Mouse (Mus musculus) limb, embryonic 14.5 days (tissue): ENCODE data around the gene Ccl12. TPM values are rescaled to one million over a fixed set of nuclear protein-coding genes. Genes with fewer than 3 reads are reported as not detected.

Experiments used
- ATAC-seq: fragments of 200-750 bp; cut with Nextera tagmentation; 2 replicates; pipeline ENCODE4 v1.8.0; 2017; ENCODE audit warnings: low read depth, moderate number of reproducible peaks, moderate TSS enrichment; ENCODE audit not compliant: low FRiP score
- DNase-seq: peaks from one replicate; pipeline ENCODE4 v3.0.0-alpha.2; 2015; ENCODE audit warnings: low spot score
- H3K27ac ChIP-seq: fragments of 300-500 bp; sonication (generic); replicated peaks from 2 replicates; pipeline ENCODE4 v1.5.1; 2014; ENCODE audit warnings: low read depth, mild to moderate bottlenecking, low read length, moderate library complexity, mixed read lengths
- H3K27me3 ChIP-seq: fragments of 300-500 bp; sonication (generic); 2 replicates; pipeline ENCODE4 v1.6.1; 2014; ENCODE audit warnings: low read length, mixed read lengths; ENCODE audit not compliant: control insufficient read depth, insufficient read depth
- H3K36me3 ChIP-seq: fragments of 300-500 bp; sonication (generic); 2 replicates; pipeline ENCODE4 v1.6.1; 2014; ENCODE audit warnings: mild to moderate bottlenecking, low read length, moderate library complexity, mixed read lengths; ENCODE audit not compliant: control insufficient read depth, insufficient read depth
- H3K4me1 ChIP-seq: fragments of 300-500 bp; sonication (generic); 2 replicates; pipeline ENCODE4 v1.6.1; 2014; ENCODE audit warnings: antibody characterized with exemption, low read length, mixed read lengths; ENCODE audit not compliant: control insufficient read depth, insufficient read depth
- H3K4me2 ChIP-seq: fragments of 300-500 bp; sonication (generic); replicated peaks from 2 replicates; pipeline ENCODE4 v1.6.1; 2014; ENCODE audit warnings: low read depth, mild to moderate bottlenecking, low read length, moderate library complexity; ENCODE audit not compliant: severe bottlenecking
- H3K4me3 ChIP-seq: fragments of 300-500 bp; sonication (generic); replicated peaks from 2 replicates; pipeline ENCODE4 v1.5.1; 2014; ENCODE audit warnings: low read length
- H3K9ac ChIP-seq: fragments of 300-500 bp; sonication (generic); 2 replicates; pipeline ENCODE4 v1.6.1; 2014; ENCODE audit warnings: mild to moderate bottlenecking, low read depth, low read length, moderate library complexity; ENCODE audit not compliant: severe bottlenecking
- H3K9me3 ChIP-seq: fragments of 300-500 bp; sonication (generic); 2 replicates; pipeline ENCODE4 v1.6.1; 2016; ENCODE audit warnings: low read length; ENCODE audit not compliant: control insufficient read depth
- POLR2A ChIP-seq: fragments of 200-500 bp; IDR thresholded peaks from 2 replicates; pipeline ENCODE4 v1.8.0; 2012; ENCODE audit warnings: inconsistent platforms, mild to moderate bottlenecking, moderate library complexity, borderline replicate concordance; ENCODE audit not compliant: insufficient read depth, insufficient read length; ENCODE audit errors: extremely low read depth
- WGBS: fragments of 180-500 bp; shearing (Covaris S2); extraction: QIAGEN DNeasy Blood & Tissue Kit; methylation state at CpG from one replicate; pipeline ENCODE4 v1.1.7; 2014; 5-methylcytosine and 5-hydroxymethylcytosine counted together
- polyA plus RNA-seq, 2 experiments: library from polyadenylated mRNA; depleted of rRNA in 1 of 2; stranded (reverse) in 1 of 2; unstranded in 1 of 2; fragments of >200 nt; fragmentation: Nextera tagmentation in 1 of 2; extraction: Ambion mirVana in 1 of 2; gene quantifications; 2 replicates each; pipeline versions ENCODE4 v1.2.1 to v1.2.3; 2012 to 2014

The Ccl12 gene
- polyA plus RNA-seq (2012; rRNA removed): 4.0 and 4.6 TPM in 2 replicates
- 5.0 and 5.3 TPM in 2 replicates for polyA plus RNA-seq (2014; fragmentation: Nextera tagmentation; extraction: Ambion mirVana)

DNA sequence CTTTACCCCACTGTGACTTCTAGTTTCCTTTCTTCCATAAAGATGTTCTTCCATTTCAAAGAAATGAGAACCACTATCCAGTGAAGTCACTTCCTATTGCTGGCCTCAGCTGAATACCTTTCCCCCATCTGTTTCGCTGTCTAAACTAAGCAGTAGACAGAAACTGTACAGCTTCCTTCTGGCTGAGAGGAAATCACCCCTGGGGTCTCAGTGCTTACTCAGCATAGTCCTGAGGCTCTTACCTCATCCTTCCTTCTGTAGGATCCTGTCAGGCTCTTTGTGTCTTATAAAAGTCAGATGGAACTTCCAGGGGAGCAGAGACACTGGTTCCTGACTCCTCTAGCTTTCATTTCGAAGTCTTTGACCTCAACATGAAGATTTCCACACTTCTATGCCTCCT is at the start of gene Ccl12:
Ccl12 (plus strand) TSS at position 317 of the 400 bp plus-strand sequence.
- no peak within 1 kb of the TSS for H3K4me3 ChIP-seq
- WGBS: 66% methylated on average over 2 of the region's 2 CpGs

DNA sequence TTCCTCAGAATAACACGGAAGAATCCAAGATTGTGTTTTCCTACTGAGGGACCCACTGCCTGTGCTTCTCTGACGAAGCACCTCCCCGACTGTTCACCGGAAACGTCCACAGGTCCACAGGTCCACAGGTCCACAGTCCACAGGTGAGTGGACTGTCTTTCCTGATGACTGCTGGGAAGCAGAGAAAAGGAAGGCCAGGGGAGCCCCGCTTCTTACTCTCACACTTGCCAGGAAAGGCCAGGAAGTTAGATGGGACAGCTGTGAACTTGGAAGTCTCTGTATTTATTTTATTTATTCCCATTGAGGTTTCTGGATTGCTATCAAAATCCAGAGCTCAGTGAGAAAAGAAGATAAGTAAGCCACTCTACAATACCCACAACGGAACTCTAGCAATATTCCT is 47.8 kb upstream of the Ccl12 start:
- WGBS: 90% methylated on average over 7 of the region's 7 CpGs

More for the DNA sequence above, at the start of gene Ccl12:
- DNase-seq: peak; percentile 9
- no peaks in the 10 kb centered on the region for H3K9me3 ChIP-seq
- no peak within 1 kb of the TSS for H3K27ac ChIP-seq
- no peaks in the 10 kb centered on the region for H3K36me3 ChIP-seq
- no peak for TF ChIP-seq POLR2A
- H3K4me1 ChIP-seq: no peaks in the 10 kb centered on the region
- no peaks in the 10 kb centered on the region for H3K27me3 ChIP-seq
- no peak within 1 kb of the TSS for H3K9ac ChIP-seq
- no peak within 1 kb of the TSS for H3K4me2 ChIP-seq
- ATAC-seq: no peak

DNA sequence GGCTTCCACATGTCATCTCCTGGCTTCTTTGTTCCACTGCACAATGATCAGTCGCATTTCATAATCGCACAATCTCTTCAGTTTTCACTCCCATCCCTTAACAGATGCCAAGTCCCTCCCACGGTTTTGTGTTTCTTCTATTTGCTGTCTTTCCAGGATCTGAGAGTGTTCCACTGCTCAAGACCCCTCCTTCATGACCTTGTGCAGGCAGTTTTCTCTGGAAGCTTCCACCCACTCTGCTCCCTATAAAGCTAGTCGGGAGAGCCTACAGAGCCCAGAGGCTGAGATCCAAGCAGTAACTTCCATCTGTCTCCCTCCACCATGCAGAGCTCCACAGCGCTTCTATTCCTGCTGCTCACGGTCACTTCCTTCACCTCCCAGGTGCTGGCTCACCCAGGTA is 44.0 kb upstream of the Ccl12 start, which contains the start of gene Ccl11:
Ccl11 (plus strand) TSS at position 178 of the 400 bp plus-strand sequence.
- TF ChIP-seq POLR2A: no peak
- H3K36me3 ChIP-seq: no peaks in the 10 kb centered on the region
- DNase-seq (no peak), ATAC-seq (no peak)
- no peaks in the 10 kb centered on the region for H3K27me3 ChIP-seq
- no peak within 1 kb of the TSS for H3K27ac ChIP-seq
- no peaks in the 10 kb centered on the region for H3K9me3 ChIP-seq
- 75% methylated on average over 6 of the region's 6 CpGs for WGBS
- no peak within 1 kb of the TSS for H3K4me3 ChIP-seq
- no peak within 1 kb of the TSS for H3K4me2 ChIP-seq
- H3K9ac ChIP-seq: no peak within 1 kb of the TSS
- no peaks in the 10 kb centered on the region for H3K4me1 ChIP-seq

More for the DNA sequence above, 47.8 kb upstream of the Ccl12 start:
- Histone ChIP-seq H3K4me2 (no peak overlapping the region), H3K27me3 (no peaks in the 10 kb centered on the region), H3K9ac (no peak overlapping the region), H3K27ac (no peak overlapping the region), H3K4me1 (no peaks in the 10 kb centered on the region), H3K36me3 (no peaks in the 10 kb centered on the region), H3K9me3 (no peaks in the 10 kb centered on the region), H3K4me3 (no peak overlapping the region)
- ATAC-seq (no peak), DNase-seq (no peak)
- TF ChIP-seq POLR2A: no peak

DNA sequence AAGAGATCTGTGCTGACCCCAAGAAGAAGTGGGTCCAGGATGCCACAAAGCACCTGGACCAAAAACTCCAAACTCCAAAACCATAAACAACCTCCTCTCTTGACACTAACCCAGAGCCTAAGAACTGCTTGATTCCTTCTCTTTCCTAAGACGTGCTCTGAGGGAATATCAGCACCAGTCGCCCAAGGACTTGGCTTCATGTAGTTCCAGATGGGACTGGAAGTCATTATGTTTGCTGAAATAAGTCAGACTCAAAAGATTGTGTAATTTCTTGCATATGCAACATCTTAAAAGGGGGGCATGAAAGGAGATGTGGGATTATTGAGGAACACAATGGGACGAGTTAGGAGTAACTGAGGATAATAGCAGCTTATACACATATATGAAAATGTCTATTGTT is 39.4 kb upstream of the Ccl12 start:
- H3K4me1 ChIP-seq: no peaks in the 10 kb centered on the region
- ATAC-seq: no peak
- no peak overlapping the region for H3K27ac ChIP-seq
- WGBS: 57% methylated on average over 3 of the region's 3 CpGs
- H3K36me3 ChIP-seq: no peaks in the 10 kb centered on the region
- no peak overlapping the region for H3K9ac ChIP-seq
- no peak overlapping the region for H3K4me3 ChIP-seq
- no peak for DNase-seq
- no peak for TF ChIP-seq POLR2A
- H3K27me3 ChIP-seq: no peaks in the 10 kb centered on the region
- no peak overlapping the region for H3K4me2 ChIP-seq
- H3K9me3 ChIP-seq: no peaks in the 10 kb centered on the region

DNA sequence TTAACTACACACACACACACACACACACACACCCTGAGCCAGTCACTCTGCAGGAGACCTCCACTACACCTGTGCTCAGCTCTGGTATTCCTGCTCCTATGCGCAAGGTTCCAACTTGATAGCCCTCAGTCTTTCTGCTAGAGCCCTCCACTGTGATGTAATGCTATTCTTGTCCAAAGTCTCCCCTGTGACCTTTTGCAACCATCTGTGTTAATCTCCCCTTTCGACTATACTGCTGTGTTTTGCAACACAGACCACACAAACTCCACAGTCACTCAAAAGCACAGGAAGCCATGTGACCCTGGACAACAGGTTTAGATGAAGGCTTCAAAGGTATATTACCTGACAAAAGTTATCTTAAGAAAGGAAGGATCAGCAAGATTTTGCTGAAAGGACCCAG is 38.2 kb upstream of the Ccl12 start:
- no peak for TF ChIP-seq POLR2A
- H3K27ac ChIP-seq: no peak overlapping the region
- no peak overlapping the region for H3K4me3 ChIP-seq
- 75% methylated on average over 2 of the region's 2 CpGs for WGBS
- no peaks in the 10 kb centered on the region for H3K36me3 ChIP-seq
- H3K9ac ChIP-seq: no peak overlapping the region
- no peak for DNase-seq
- H3K4me2 ChIP-seq: no peak overlapping the region
- H3K27me3 ChIP-seq: no peaks in the 10 kb centered on the region
- no peak for ATAC-seq
- no peaks in the 10 kb centered on the region for H3K4me1 ChIP-seq
- H3K9me3 ChIP-seq: no peaks in the 10 kb centered on the region

DNA sequence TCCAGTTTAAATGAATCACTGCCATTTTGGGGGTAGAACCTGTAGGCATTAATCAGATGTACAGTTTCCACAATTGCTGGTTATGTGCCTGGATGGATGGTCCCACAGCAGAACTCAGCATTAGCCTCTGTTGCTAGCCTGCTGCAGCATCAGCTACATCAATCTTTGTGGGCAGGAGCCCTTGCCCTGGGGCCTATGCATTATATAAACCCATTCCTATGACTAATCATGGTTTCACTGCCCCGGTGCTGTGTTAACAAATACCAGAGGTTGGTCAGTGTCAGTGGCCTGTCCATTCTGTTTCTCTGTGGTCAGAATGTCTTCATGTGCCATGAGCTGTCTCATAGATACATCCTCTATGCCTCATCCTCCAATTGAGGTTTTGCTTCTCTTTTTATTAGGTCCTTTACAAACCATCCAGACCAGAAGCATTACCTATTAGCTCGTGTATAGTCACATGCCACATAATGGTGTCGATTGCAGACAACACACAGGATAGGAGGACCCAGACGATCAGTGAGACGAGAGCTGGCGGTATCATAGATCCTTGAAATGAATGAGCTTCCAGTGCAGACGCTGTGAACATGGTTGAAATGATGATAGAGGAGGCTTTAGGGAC is 34.6 kb upstream of the Ccl12 start:
- H3K4me1 ChIP-seq: no peaks in the 10 kb centered on the region
- DNase-seq (no peak), ATAC-seq (no peak)
- H3K27ac ChIP-seq: no peak overlapping the region
- H3K27me3 ChIP-seq: no peaks in the 10 kb centered on the region
- H3K4me3 ChIP-seq: no peak overlapping the region
- no peaks in the 10 kb centered on the region for H3K9me3 ChIP-seq
- TF ChIP-seq POLR2A: no peak
- no peaks in the 10 kb centered on the region for H3K36me3 ChIP-seq
- 85% methylated on average over 7 of the region's 7 CpGs for WGBS
- no peak overlapping the region for H3K4me2 ChIP-seq
- H3K9ac ChIP-seq: no peak overlapping the region
